Mouse (Mus musculus): Measurements from ENCODE around the gene 1700014D04Rik. TPM values are rescaled to one million over a fixed set of nuclear protein-coding genes. Genes with fewer than 3 reads are reported as not detected.
A peak's percentile ranks its signal among the peaks of the same experiment; 100 is the strongest.
"Not testable (repeated sequence)": the region's sequence is repeated elsewhere in the genome, so short reads cannot be mapped to it uniquely, and the experiment has no call there.

1700014D04Rik gene
- polyA plus RNA-seq (2016; fragmentation: Nextera tagmentation; extraction: Ambion mirVana), result 0.10 TPM in 1 of 2 replicates, not detected in the other

GRCm38 (mm10) chr13:59746711-59747110 is at the start of gene 1700014D04Rik:
Gene 1700014D04Rik, minus strand, starts transcription at chr13:59746752.
- ATAC-seq (ENCODE audit: low FRiP score), result no peak
- H3K9ac ChIP-seq, result no peak within 1 kb of the TSS
- H3K4me2 ChIP-seq (replicated peaks), result no peak within 1 kb of the TSS
- H3K4me3 ChIP-seq, result no peak within 1 kb of the TSS
- no peaks in the 10 kb centered on the region for H3K27me3 ChIP-seq
- no peaks in the 10 kb centered on the region for H3K36me3 ChIP-seq
- WGBS, result 90% methylated on average over 9 of the region's 9 CpGs
- no peak within 1 kb of the TSS for H3K27ac ChIP-seq
- no peaks in the 10 kb centered on the region for H3K4me1 ChIP-seq
- H3K9me3 ChIP-seq (replicated peaks), result no peaks in the 10 kb centered on the region

- no peaks in the 10 kb centered on the region for H3K27me3 ChIP-seq
- H3K4me3 ChIP-seq, result no peak overlapping the region
- WGBS, result 92% methylated on average over 6 of the region's 6 CpGs
- no peaks in the 10 kb centered on the region for H3K9me3 ChIP-seq (replicated peaks)
- no peak for ATAC-seq (ENCODE audit: low FRiP score)
- peaks cover 97% of the 10 kb centered on the region for H3K36me3 ChIP-seq
- H3K4me1 ChIP-seq, result no peaks in the 10 kb centered on the region
- no peak overlapping the region for H3K9ac ChIP-seq
- H3K4me2 ChIP-seq (replicated peaks), result no peak overlapping the region
- no peak overlapping the region for H3K27ac ChIP-seq
Measured at GRCm38 (mm10) chr13:59795807-59796465, 49.4 kb upstream of the 1700014D04Rik start.

GRCm38 (mm10) chr13:59794786-59795185 is 48.2 kb upstream of the 1700014D04Rik start:
- no peak for ATAC-seq (ENCODE audit: low FRiP score)
- peaks cover 97% of the 10 kb centered on the region for H3K36me3 ChIP-seq
- H3K27me3 ChIP-seq, result no peaks in the 10 kb centered on the region

GRCm38 (mm10) chr13:59782145-59782544 is 35.6 kb upstream of the 1700014D04Rik start, which contains the start of gene Gm49354:
Gene Gm49354, minus strand, starts transcription at chr13:59782245.
- no peak for ATAC-seq (ENCODE audit: low FRiP score)
- Histone ChIP-seq H3K4me1 (no peaks in the 10 kb centered on the region), H3K27me3 (no peaks in the 10 kb centered on the region), H3K27ac (no peak within 1 kb of the TSS), H3K4me3 (no peak within 1 kb of the TSS), H3K4me2 (replicated peaks) (no peak within 1 kb of the TSS), H3K9me3 (replicated peaks) (no peaks in the 10 kb centered on the region), H3K9ac (no peak within 1 kb of the TSS), H3K36me3 (peaks cover 98% of the 10 kb centered on the region)
- 92% methylated on average over 7 of the region's 7 CpGs for WGBS

More at GRCm38 (mm10) chr13:59794786-59795185, 48.2 kb upstream of the 1700014D04Rik start:
- H3K4me1 ChIP-seq, result no peaks in the 10 kb centered on the region
- H3K4me2 ChIP-seq (replicated peaks), result no peak overlapping the region
- no peak overlapping the region for H3K27ac ChIP-seq
- no peaks in the 10 kb centered on the region for H3K9me3 ChIP-seq (replicated peaks)
- 83% methylated on average over 1 of the region's 1 CpGs for WGBS
- H3K4me3 ChIP-seq, result no peak overlapping the region
- no peak overlapping the region for H3K9ac ChIP-seq

- 100% methylated on average over 1 of the region's 1 CpGs for WGBS
- H3K27me3 ChIP-seq; H3K9ac ChIP-seq; ATAC-seq (ENCODE audit: low FRiP score); H3K9me3 ChIP-seq (replicated peaks); H3K4me1 ChIP-seq; H3K4me3 ChIP-seq; H3K27ac ChIP-seq; H3K4me2 ChIP-seq (replicated peaks): not testable (repeated sequence)
- peaks cover 93% of the 10 kb centered on the region for H3K36me3 ChIP-seq
Measured at GRCm38 (mm10) chr13:59779744-59780264, 33.3 kb upstream of the 1700014D04Rik start.

- no peak overlapping the region for H3K9ac ChIP-seq
- H3K4me2 ChIP-seq (replicated peaks), result no peak overlapping the region
- H3K4me3 ChIP-seq, result no peak overlapping the region
- H3K27me3 ChIP-seq, result no peaks in the 10 kb centered on the region
- no peaks in the 10 kb centered on the region for H3K9me3 ChIP-seq (replicated peaks)
- no peaks in the 10 kb centered on the region for H3K4me1 ChIP-seq
- ATAC-seq (ENCODE audit: low FRiP score), result no peak
- peaks cover 90% of the 10 kb centered on the region for H3K36me3 ChIP-seq
- H3K27ac ChIP-seq, result no peak overlapping the region
- 92% methylated on average over 4 of the region's 4 CpGs for WGBS
Measured at GRCm38 (mm10) chr13:59779213-59779612, 32.7 kb upstream of the 1700014D04Rik start.

- Histone ChIP-seq H3K4me3 (no peak overlapping the region), H3K4me2 (replicated peaks) (no peak overlapping the region), H3K4me1 (peaks cover 11% of the 10 kb centered on the region), H3K36me3 (peaks cover 74% of the 10 kb centered on the region), H3K9ac (no peak overlapping the region), H3K27me3 (no peaks in the 10 kb centered on the region), H3K27ac (no peak overlapping the region), H3K9me3 (replicated peaks) (no peaks in the 10 kb centered on the region)
- no peak for ATAC-seq (ENCODE audit: low FRiP score)
- 87% methylated on average over 3 of the region's 3 CpGs for WGBS
Measured at GRCm38 (mm10) chr13:59775168-59775567, 28.6 kb upstream of the 1700014D04Rik start.

GRCm38 (mm10) chr13:59771257-59771656 is 24.7 kb upstream of the 1700014D04Rik start:
- 68% methylated on average over 9 of the region's 9 CpGs for WGBS
- Histone ChIP-seq H3K4me1 (peaks cover 37% of the 10 kb centered on the region), H3K4me3 (no peak overlapping the region), H3K27me3 (no peaks in the 10 kb centered on the region), H3K27ac (peak overlapping the region; percentile 95; the same call in 1 of the 2 replicates), H3K9ac (no peak overlapping the region), H3K9me3 (replicated peaks) (no peaks in the 10 kb centered on the region), H3K4me2 (replicated peaks) (no peak overlapping the region), H3K36me3 (peaks cover 38% of the 10 kb centered on the region)
- no peak for ATAC-seq (ENCODE audit: low FRiP score)

GRCm38 (mm10) chr13:59770847-59771246 is 24.3 kb upstream of the 1700014D04Rik start:
- H3K4me3 ChIP-seq, result no peak overlapping the region; the same call in 1 of the 2 replicates
- no peaks in the 10 kb centered on the region for H3K27me3 ChIP-seq
- no peaks in the 10 kb centered on the region for H3K9me3 ChIP-seq (replicated peaks)
- peaks cover 41% of the 10 kb centered on the region for H3K4me1 ChIP-seq
- H3K36me3 ChIP-seq, result peaks cover 34% of the 10 kb centered on the region
- H3K9ac ChIP-seq, result peak overlapping the region; percentile 88
- peak overlapping the region; percentile 95 for H3K27ac ChIP-seq
- 76% methylated on average over 9 of the region's 9 CpGs for WGBS
- no peak for ATAC-seq (ENCODE audit: low FRiP score)
- H3K4me2 ChIP-seq (replicated peaks), result peak overlapping the region; percentile 64

- H3K4me3 ChIP-seq, result peak overlapping the region; percentile 88
- no peaks in the 10 kb centered on the region for H3K9me3 ChIP-seq (replicated peaks)
- peaks cover 43% of the 10 kb centered on the region for H3K4me1 ChIP-seq
- peak overlapping the region; percentile 64 for H3K4me2 ChIP-seq (replicated peaks)
- peak overlapping the region; percentile 95 for H3K27ac ChIP-seq
- H3K27me3 ChIP-seq, result no peaks in the 10 kb centered on the region
- peaks cover 31% of the 10 kb centered on the region for H3K36me3 ChIP-seq
- H3K9ac ChIP-seq, result peak overlapping the region; percentile 88
- peak; percentile 94 for ATAC-seq (ENCODE audit: low FRiP score)
- under 1% methylated on average over 28 of the region's 28 CpGs for WGBS
Measured at GRCm38 (mm10) chr13:59770164-59770562, 23.6 kb upstream of the 1700014D04Rik start.

GRCm38 (mm10) chr13:59769296-59770163 is 23.0 kb upstream of the 1700014D04Rik start, which contains the start of gene Isca1:
Gene Isca1, minus strand, starts transcription at chr13:59769810.
- Histone ChIP-seq H3K27me3 (no peaks in the 10 kb centered on the region), H3K27ac (peak within 1 kb of the TSS; percentile 95), H3K9ac (peak within 1 kb of the TSS; percentile 88), H3K4me3 (peak within 1 kb of the TSS; percentile 88), H3K9me3 (replicated peaks) (no peaks in the 10 kb centered on the region), H3K4me1 (peaks cover 43% of the 10 kb centered on the region), H3K36me3 (peaks cover 25% of the 10 kb centered on the region), H3K4me2 (replicated peaks) (peak within 1 kb of the TSS; percentile 64)
- ATAC-seq (ENCODE audit: low FRiP score), result peak; percentile 99
- under 1% methylated on average over 82 of the region's 91 CpGs for WGBS

GRCm38 (mm10) chr13:59768531-59768930 is 22.0 kb upstream of the 1700014D04Rik start:
- Histone ChIP-seq H3K27ac (no peak overlapping the region), H3K4me2 (replicated peaks) (peak overlapping the region; percentile 64), H3K4me3 (peak overlapping the region; percentile 88), H3K9me3 (replicated peaks) (no peaks in the 10 kb centered on the region), H3K27me3 (no peaks in the 10 kb centered on the region), H3K4me1 (peaks cover 43% of the 10 kb centered on the region), H3K36me3 (peaks cover 17% of the 10 kb centered on the region), H3K9ac (peak overlapping the region; percentile 88)
- WGBS, result 43% methylated on average over 13 of the region's 13 CpGs
- no peak for ATAC-seq (ENCODE audit: low FRiP score)
